Mouse (Mus musculus) C2C12 (cell line): ENCODE data around the gene Anks1b. TPM values are rescaled to one million over a fixed set of nuclear protein-coding genes. Genes with fewer than 3 reads are reported as not detected.

Experiments
- H3K27me3 ChIP-seq: one replicate; pipeline ENCODE4 v1.6.1; 2011; ENCODE audit not compliant: control insufficient read depth, insufficient read depth, insufficient read length
- H3K36me3 ChIP-seq: one replicate; pipeline ENCODE4 v1.6.1; 2011; ENCODE audit not compliant: control insufficient read depth, insufficient read depth
- H3K4me3 ChIP-seq: one replicate; pipeline ENCODE4 v1.5.1; 2011; ENCODE audit warnings: mild to moderate bottlenecking, control low read depth; ENCODE audit not compliant: poor library complexity, insufficient read depth, severe bottlenecking
- H3K79me2 ChIP-seq: one replicate; pipeline ENCODE4 v1.6.1; 2011; ENCODE audit not compliant: control insufficient read depth, insufficient read depth
- H3K79me3 ChIP-seq: one replicate; pipeline ENCODE4 v1.6.1; 2011; ENCODE audit warnings: low read depth, control low read depth
- H3ac ChIP-seq: one replicate; pipeline ENCODE3; 2011; ENCODE audit warnings: low read depth; ENCODE audit not compliant: control insufficient read depth, insufficient read length
- CEBPB ChIP-seq: IDR thresholded peaks from one replicate; pipeline ENCODE4 v1.6.1; 2011; ENCODE audit warnings: low read depth, mild to moderate bottlenecking, control low read depth, moderate library complexity
- CTCF ChIP-seq: IDR thresholded peaks from one replicate; pipeline ENCODE4 v1.5.1; 2011; ENCODE audit not compliant: control insufficient read depth, insufficient read depth, insufficient read length
- FOSL1 ChIP-seq: IDR thresholded peaks from one replicate; pipeline ENCODE4 v1.8.0; 2011; ENCODE audit warnings: mild to moderate bottlenecking, low read length; ENCODE audit not compliant: poor library complexity, insufficient read depth, severe bottlenecking
- MAX ChIP-seq: IDR thresholded peaks from one replicate; pipeline ENCODE4 v1.6.1; 2011; ENCODE audit warnings: mild to moderate bottlenecking, control low read depth
- MYOD1 ChIP-seq: IDR thresholded peaks from one replicate; pipeline ENCODE4 v1.6.1; 2011; ENCODE audit warnings: low read depth; ENCODE audit not compliant: control insufficient read depth, insufficient read length
- MYOG ChIP-seq: IDR thresholded peaks from one replicate; pipeline ENCODE4 v1.6.1; 2011; ENCODE audit not compliant: control insufficient read depth, insufficient read length; ENCODE audit errors: extremely low read depth
- USF1 ChIP-seq: IDR thresholded peaks from one replicate; pipeline ENCODE4 v1.6.1; 2011; ENCODE audit warnings: low read depth, mild to moderate bottlenecking, control low read depth, moderate library complexity
- polyA plus RNA-seq: library from polyadenylated mRNA; unstranded; fragments of >200 nt; fragmentation: generic; extraction: Trizol; gene quantifications from one replicate; pipeline ENCODE4 v1.2.1, GENCODE M21; 2012; ENCODE audit warnings: missing spikeins

The Anks1b gene
- polyA plus RNA-seq, 1 experiment, result 0.27 TPM

DNA sequence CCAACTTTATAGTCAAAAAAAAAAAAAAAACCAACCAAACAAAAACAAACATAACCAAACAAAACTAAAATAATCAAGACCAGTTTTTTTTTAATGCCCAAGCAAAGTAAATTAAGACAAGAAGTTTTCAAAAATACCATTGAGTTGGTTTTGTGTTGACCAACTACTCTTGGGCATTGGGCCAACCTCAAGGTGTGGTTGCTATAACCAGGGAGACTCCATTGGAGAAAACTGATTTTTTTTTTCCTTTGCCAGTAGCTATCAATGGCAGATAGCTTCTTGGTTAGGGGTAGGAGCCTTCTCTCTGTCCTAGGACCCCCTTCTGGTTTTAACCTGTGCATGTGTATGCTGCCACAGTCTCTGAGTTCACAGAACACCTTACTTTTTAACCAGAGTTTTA is 725.8 kb downstream of the Anks1b start:
- H3K79me3 ChIP-seq, result no peaks in the 10 kb centered on the region
- TF ChIP-seq USF1 (no peak), MYOD1 (no peak), CTCF (no peak), FOSL1 (no peak), MAX (no peak), CEBPB (no peak), MYOG (no peak)
- H3K4me3 ChIP-seq, result no peak overlapping the region
- H3K27me3 ChIP-seq, result no peaks in the 10 kb centered on the region
- no peaks in the 10 kb centered on the region for H3K36me3 ChIP-seq
- no peaks in the 10 kb centered on the region for H3K79me2 ChIP-seq
- no peak overlapping the region for H3ac ChIP-seq

- Histone ChIP-seq H3K79me3 (no peaks in the 10 kb centered on the region), H3K4me3 (no peak overlapping the region), H3K36me3 (no peaks in the 10 kb centered on the region), H3K79me2 (no peaks in the 10 kb centered on the region), H3K27me3 (no peaks in the 10 kb centered on the region), H3ac (no peak overlapping the region)
- no peak for TF ChIP-seq CTCF
- no peak for TF ChIP-seq USF1
These were observed 726.6 kb downstream of the Anks1b start for GRCm38 (mm10) chr10:90599726-90600531.

DNA sequence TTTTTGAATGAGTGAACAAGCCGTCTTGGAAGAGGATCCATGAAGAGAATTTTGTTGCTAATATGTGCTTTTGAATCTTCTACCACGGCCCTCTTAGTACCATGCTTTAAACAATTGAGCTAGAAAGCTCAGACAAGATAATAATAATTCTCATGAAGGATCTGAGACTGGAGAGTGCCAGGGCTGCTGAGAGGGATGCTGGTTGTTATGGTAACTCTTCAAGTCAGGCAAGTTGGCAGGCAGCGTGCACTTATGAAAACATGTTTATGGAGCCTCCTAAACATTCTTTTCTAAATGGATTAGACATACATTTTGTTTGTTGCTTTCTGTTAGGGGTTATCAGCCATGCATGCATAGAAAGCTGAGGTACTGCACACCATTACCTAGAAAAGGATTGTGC is 734.3 kb downstream of the Anks1b start:
- no peaks in the 10 kb centered on the region for H3K27me3 ChIP-seq
- H3K4me3 ChIP-seq, result no peak overlapping the region
- no peaks in the 10 kb centered on the region for H3K79me3 ChIP-seq
- H3K79me2 ChIP-seq, result no peaks in the 10 kb centered on the region
- H3K36me3 ChIP-seq, result no peaks in the 10 kb centered on the region
- no peak for TF ChIP-seq USF1
- H3ac ChIP-seq, result no peak overlapping the region

GRCm38 (mm10) chr10:90609437-90609836 is 736.1 kb downstream of the Anks1b start:
- TF ChIP-seq FOSL1, result no peak
- no peak for TF ChIP-seq CEBPB
- no peak for TF ChIP-seq MYOD1
- no peak for TF ChIP-seq MYOG
- TF ChIP-seq USF1, result no peak
- no peak for TF ChIP-seq MAX
- no peak for TF ChIP-seq CTCF
- H3K79me3 ChIP-seq, result no peaks in the 10 kb centered on the region
- H3K36me3 ChIP-seq, result no peaks in the 10 kb centered on the region
- H3ac ChIP-seq, result no peak overlapping the region
- H3K79me2 ChIP-seq, result no peaks in the 10 kb centered on the region
- no peak overlapping the region for H3K4me3 ChIP-seq
- no peaks in the 10 kb centered on the region for H3K27me3 ChIP-seq

DNA sequence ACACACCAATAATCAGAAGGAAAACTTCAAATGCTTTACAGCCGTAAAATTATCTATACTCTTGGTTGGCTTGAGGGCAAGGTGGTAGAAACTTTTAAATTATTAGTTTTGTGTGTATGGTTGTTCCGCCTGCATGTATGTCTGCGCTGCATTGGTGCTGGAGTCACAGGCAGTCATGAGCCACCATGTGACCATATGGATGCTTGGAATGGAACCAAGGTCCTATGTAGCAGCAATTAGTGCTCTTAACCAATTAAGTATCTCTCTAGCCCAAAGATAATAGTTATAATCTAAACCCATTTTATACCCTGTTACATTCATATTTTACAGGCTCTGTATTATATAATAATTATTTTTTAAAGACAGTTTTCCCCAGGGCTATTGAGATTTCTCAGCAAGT is 739.7 kb downstream of the Anks1b start:
- no peaks in the 10 kb centered on the region for H3K27me3 ChIP-seq
- H3K4me3 ChIP-seq, result no peak overlapping the region
- H3ac ChIP-seq, result no peak overlapping the region
- H3K79me2 ChIP-seq, result no peaks in the 10 kb centered on the region
- TF ChIP-seq USF1 (no peak), CTCF (no peak), MYOG (no peak), MAX (no peak), FOSL1 (no peak), MYOD1 (no peak), CEBPB (no peak)
- H3K79me3 ChIP-seq, result no peaks in the 10 kb centered on the region
- no peaks in the 10 kb centered on the region for H3K36me3 ChIP-seq

GRCm38 (mm10) chr10:90615196-90615595 is 741.9 kb downstream of the Anks1b start:
- Histone ChIP-seq H3ac (no peak overlapping the region), H3K79me3 (no peaks in the 10 kb centered on the region), H3K27me3 (no peaks in the 10 kb centered on the region), H3K36me3 (no peaks in the 10 kb centered on the region), H3K4me3 (no peak overlapping the region), H3K79me2 (no peaks in the 10 kb centered on the region)
- no peak for TF ChIP-seq CEBPB

DNA sequence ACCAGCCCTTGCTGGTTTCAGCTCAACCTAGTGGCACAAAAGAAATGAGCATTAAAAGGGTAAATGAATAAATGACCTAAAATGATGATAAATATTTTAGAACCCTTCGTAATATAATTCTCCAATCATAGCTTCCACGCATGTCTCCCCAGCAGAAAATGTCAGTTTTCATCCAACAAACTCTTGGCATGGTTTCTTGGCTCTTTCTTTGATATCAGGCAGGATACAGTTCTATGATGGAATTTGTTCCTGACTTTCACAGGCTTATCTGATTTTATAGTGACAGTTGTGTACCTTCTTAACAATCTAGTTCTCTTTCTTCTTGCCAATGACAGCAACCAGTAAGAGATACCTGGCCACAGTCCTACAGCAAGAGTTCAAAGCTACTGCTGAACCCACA is 743.3 kb downstream of the Anks1b start:
- H3K27me3 ChIP-seq, result no peaks in the 10 kb centered on the region
- H3K4me3 ChIP-seq, result no peak overlapping the region
- H3K36me3 ChIP-seq, result no peaks in the 10 kb centered on the region
- H3K79me3 ChIP-seq, result no peaks in the 10 kb centered on the region
- no peaks in the 10 kb centered on the region for H3K79me2 ChIP-seq
- no peak overlapping the region for H3ac ChIP-seq
- TF ChIP-seq FOSL1, result no peak
- no peak for TF ChIP-seq MAX
- no peak for TF ChIP-seq CEBPB
- no peak for TF ChIP-seq MYOG
- no peak for TF ChIP-seq MYOD1
- no peak for TF ChIP-seq CTCF
